Mouse (Mus musculus) G1E (cell line): ENCODE results near the gene Tmed6. TPM values are rescaled to one million over a fixed set of nuclear protein-coding genes. Genes with fewer than 3 reads are reported as not detected.

Experiments used
- ATAC-seq: 2 replicates; pipeline ENCODE4 v1.8.0; 2016; ENCODE audit warnings: mild to moderate bottlenecking; ENCODE audit not compliant: insufficient number of reproducible peaks, poor library complexity, low FRiP score, severe bottlenecking; ENCODE audit errors: extremely low read depth
- DNase-seq: peaks from one replicate; pipeline ENCODE4 v3.0.0; 2012; ENCODE audit warnings: low spot score
- H3K27me3 ChIP-seq: 2 replicates; pipeline ENCODE4 v1.6.1; 2012; ENCODE audit warnings: mild to moderate bottlenecking, low read length, inconsistent platforms; ENCODE audit not compliant: insufficient read depth
- H3K36me3 ChIP-seq: replicated peaks from 2 replicates; pipeline ENCODE3; 2012; ENCODE audit warnings: mild to moderate bottlenecking, inconsistent platforms
- H3K4me1 ChIP-seq: 2 replicates; pipeline ENCODE4 v1.6.1; 2012; ENCODE audit warnings: low read depth, low read length, inconsistent platforms, mixed read lengths; ENCODE audit not compliant: insufficient read depth
- H3K4me3 ChIP-seq: 2 replicates; pipeline ENCODE4 v1.5.1; 2012; ENCODE audit warnings: low read depth, mild to moderate bottlenecking, inconsistent platforms, low read length, moderate library complexity, mixed read lengths
- H3K9me3 ChIP-seq: replicated peaks from 2 replicates; pipeline ENCODE4 v1.6.1; 2012; ENCODE audit warnings: inconsistent platforms
- CTCF ChIP-seq: IDR thresholded peaks from 2 replicates; pipeline ENCODE4 v1.5.1; 2012; ENCODE audit warnings: low read depth, low read length, inconsistent platforms, mixed read lengths
- GATA1 ChIP-seq: IDR thresholded peaks from 2 replicates; pipeline ENCODE4 v1.6.1; 2012; ENCODE audit warnings: borderline replicate concordance, low read length, inconsistent platforms, mixed read lengths
- GATA2 ChIP-seq: IDR thresholded peaks from 2 replicates; pipeline ENCODE4 v1.6.1; 2012; ENCODE audit warnings: low read depth, low read length, inconsistent platforms, borderline replicate concordance
- POLR2AphosphoS5 ChIP-seq: IDR thresholded peaks from 2 replicates; pipeline ENCODE4 v1.6.1; 2012; ENCODE audit warnings: low read depth, low read length, inconsistent platforms; ENCODE audit not compliant: insufficient replicate concordance
- TAL1 ChIP-seq: conservative IDR thresholded peaks from 2 replicates; pipeline ENCODE4 v1.6.1; 2012; ENCODE audit warnings: low read depth, low read length, inconsistent platforms, mixed read lengths
- polyA plus RNA-seq: library from polyadenylated mRNA; stranded (reverse); fragments of >175 nt; gene quantifications from 2 replicates; pipeline ENCODE4 v1.2.3, GENCODE M21; 2012
- total RNA-seq, 2 experiments: library from RNA; stranded (forward) in 1 of 2; stranded (reverse) in 1 of 2; fragments of 200-1000 nt in 1 of 2; fragments of >200 nt in 1 of 2; fragmentation: Nextera tagmentation in 1 of 2; gene quantifications; 2 replicates each; pipeline ENCODE4 v1.2.3; 2014 to 2017

Tmed6 gene
- total and polyA plus RNA-seq, 3 experiments: not detected

DNA sequence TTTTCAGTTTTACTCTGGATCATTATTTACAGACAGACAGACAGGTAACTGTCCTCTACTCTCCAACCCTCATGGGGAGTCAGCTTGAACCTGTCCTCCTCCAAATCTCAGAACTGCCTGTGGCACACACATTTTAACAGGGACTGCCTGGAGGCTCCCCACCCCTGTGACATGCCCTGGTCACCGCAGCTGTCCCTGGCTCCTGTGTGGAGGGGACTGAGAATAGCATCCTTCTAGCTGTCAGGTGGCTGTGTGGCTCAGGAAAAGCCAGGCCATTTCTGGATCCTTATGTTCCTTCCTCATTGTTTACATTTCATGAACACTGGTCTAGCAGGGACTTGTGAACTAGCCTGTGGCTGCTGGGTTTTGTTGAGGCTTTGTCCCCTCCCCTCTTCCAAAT, 8.7 kb upstream of the Tmed6 start:
- TF ChIP-seq GATA1: no peak
- ATAC-seq: no peak
- H3K4me3 ChIP-seq: no peak overlapping the region
- H3K27me3 ChIP-seq: no peaks in the 10 kb centered on the region
- peaks cover 11% of the 10 kb centered on the region for H3K4me1 ChIP-seq
- peaks cover 98% of the 10 kb centered on the region for H3K36me3 ChIP-seq
- DNase-seq: no peak
- H3K9me3 ChIP-seq: no peaks in the 10 kb centered on the region

DNA sequence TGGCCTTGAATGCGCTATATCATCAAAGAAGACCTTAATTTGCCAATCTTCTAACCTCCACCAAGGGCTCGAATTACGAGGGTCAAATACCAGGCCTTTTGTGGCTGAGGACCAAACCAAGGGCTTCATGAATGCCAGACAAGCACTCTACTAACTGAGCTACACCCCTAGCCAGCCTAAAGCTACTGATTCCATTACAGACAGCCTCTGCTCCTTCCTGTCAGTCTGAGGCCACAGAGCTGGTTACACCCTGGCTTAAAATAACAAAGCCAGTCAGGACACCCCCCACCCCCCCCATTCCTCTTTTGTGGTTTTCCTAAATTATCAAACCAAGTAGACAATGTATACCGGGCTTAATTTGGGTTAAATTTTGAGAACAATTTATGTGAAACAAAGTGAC, 8.3 kb upstream of the Tmed6 start:
- no peak for TF ChIP-seq GATA2
- no peak for TF ChIP-seq TAL1
- no peak for TF ChIP-seq CTCF
- no peak for TF ChIP-seq POLR2AphosphoS5
- no peak for TF ChIP-seq GATA1
- peaks cover 98% of the 10 kb centered on the region for H3K36me3 ChIP-seq
- H3K9me3 ChIP-seq: no peaks in the 10 kb centered on the region
- ATAC-seq (no peak), DNase-seq (no peak)
- H3K27me3 ChIP-seq: no peaks in the 10 kb centered on the region
- H3K4me1 ChIP-seq: peaks cover 11% of the 10 kb centered on the region
- H3K4me3 ChIP-seq: no peak overlapping the region

- DNase-seq (no peak), ATAC-seq (no peak)
- no peak overlapping the region for H3K4me3 ChIP-seq
- H3K27me3 ChIP-seq: peaks cover 8% of the 10 kb centered on the region
- peaks cover 31% of the 10 kb centered on the region for H3K4me1 ChIP-seq
- H3K36me3 ChIP-seq: peaks cover 34% of the 10 kb centered on the region
- no peaks in the 10 kb centered on the region for H3K9me3 ChIP-seq
- TF ChIP-seq TAL1 (no peak), GATA1 (no peak), POLR2AphosphoS5 (no peak), GATA2 (no peak), CTCF (no peak)
These were observed 2.8 kb downstream of the Tmed6 start for GRCm38 (mm10) chr8:107062613-107063012.

- Histone ChIP-seq H3K4me3 (peak overlapping the region; percentile 100), H3K36me3 (peaks cover 72% of the 10 kb centered on the region), H3K27me3 (no peaks in the 10 kb centered on the region), H3K9me3 (no peaks in the 10 kb centered on the region), H3K4me1 (peaks cover 45% of the 10 kb centered on the region)
- TF ChIP-seq TAL1 (no peak), GATA2 (no peak), GATA1 (no peak), CTCF (no peak), POLR2AphosphoS5 (no peak)
- DNase-seq (no peak), ATAC-seq (peak; percentile 16; the same call in 1 of the 2 replicates)
These were observed 8.5 kb downstream of the Tmed6 start for GRCm38 (mm10) chr8:107056973-107057369.

- Histone ChIP-seq H3K27me3 (no peaks in the 10 kb centered on the region), H3K4me3 (peak within 1 kb of the TSS; percentile 100), H3K9me3 (no peaks in the 10 kb centered on the region), H3K4me1 (peaks cover 49% of the 10 kb centered on the region), H3K36me3 (peaks cover 79% of the 10 kb centered on the region)
- TF ChIP-seq GATA2 (no peak), TAL1 (no peak), CTCF (no peak), POLR2AphosphoS5 (no peak), GATA1 (no peak)
- ATAC-seq (peak; percentile 98), DNase-seq (peak; percentile 96)
These were observed 9.1 kb downstream of the Tmed6 start, which contains the start of the genes Cog8 and Nip7 for GRCm38 (mm10) chr8:107056076-107056972. Cog8 (minus strand) TSS chr8:107056689. Nip7 (plus strand) TSS chr8:107056877.

GRCm38 (mm10) chr8:107052046-107052445, 13.4 kb downstream of the Tmed6 start:
- ATAC-seq (no peak), DNase-seq (no peak)
- Histone ChIP-seq H3K4me3 (no peak overlapping the region), H3K4me1 (peaks cover 58% of the 10 kb centered on the region), H3K27me3 (no peaks in the 10 kb centered on the region), H3K9me3 (no peaks in the 10 kb centered on the region), H3K36me3 (peaks cover 78% of the 10 kb centered on the region)
- TF ChIP-seq TAL1: no peak
- TF ChIP-seq GATA2: no peak
- TF ChIP-seq POLR2AphosphoS5: no peak
- no peak for TF ChIP-seq CTCF
- TF ChIP-seq GATA1: no peak
